In genomic region chr17:71230108-71230709, GRCm38 (mm10) we compare ENCODE assay signal across 9 mouse cellular contexts. TPM values are rescaled to one million over a fixed set of nuclear protein-coding genes. Genes with fewer than 3 reads are reported as not detected.
A peak's percentile ranks its signal among the peaks of the same experiment; 100 is the strongest.
DNase-seq lines count a peak whose midpoint lies in the region; ATAC-seq and TF ChIP-seq lines count a peak whose summit lies in the region.
"Had no signal": no experiment of that assay in that cellular context is flagged by ENCODE, and none has a peak within 500 bp of the region (broad histone marks: within the 10 kb centered on the region; RNA-seq: fewer than 3 reads in every experiment).

No protein-coding gene starts in this region.

- no peaks in the 10 kb centered on the region for H3K9me3 ChIP-seq in intestine, postnatal 0 days (ENCODE audit: control insufficient read depth)
- H3K9me3 ChIP-seq in intestine, embryonic 16.5 days (ENCODE audit: control insufficient read depth, low read length), result no peaks in the 10 kb centered on the region
- H3K9me3 ChIP-seq in ES-E14 (ENCODE audit: control insufficient read depth, insufficient read depth, low read depth, low read length), result no peaks in the 10 kb centered on the region
- no peaks in the 10 kb centered on the region for H3K9me3 ChIP-seq in embryonic facial prominence, embryonic 11.5 days (replicated peaks; ENCODE audit: control insufficient read depth, low read length)
- no peaks in the 10 kb centered on the region for H3K9me3 ChIP-seq in liver, postnatal 0 days (ENCODE audit: low read length)

- in situ Hi-C loops in ES-E14 (cut with MboI; ENCODE audit: low sequenced_read_pairs in 2 of 2, unreplicated experiment in 2 of 2), result no loop called here

- H3K4me2 ChIP-seq in intestine, postnatal 0 days (replicated peaks; ENCODE audit: low read depth), result no peak overlapping the region
- H3K4me2 ChIP-seq in intestine, embryonic 16.5 days (ENCODE audit: low read depth, low read length), result no peak overlapping the region
- H3K4me2 ChIP-seq in embryonic facial prominence, embryonic 11.5 days (ENCODE audit: low read depth, low read length), result no peak overlapping the region
- no peak overlapping the region for H3K4me2 ChIP-seq in liver, postnatal 0 days (ENCODE audit: low read depth, low read length)

- no peak overlapping the region for H3K9ac ChIP-seq in intestine, postnatal 0 days (ENCODE audit: low read depth, low read length)
- H3K9ac ChIP-seq in intestine, embryonic 16.5 days (ENCODE audit: low read depth, low read length), result no peak overlapping the region
- H3K9ac ChIP-seq in ES-E14 (ENCODE audit: insufficient read depth, low read depth, low read length, poor library complexity, severe bottlenecking), result no peak overlapping the region
- 0 out of 2 replicates have a peak overlapping the region, but pooled peaks have one; percentile 9 for H3K9ac ChIP-seq in embryonic facial prominence, embryonic 11.5 days (replicated peaks; ENCODE audit: low read length)
- H3K9ac ChIP-seq in liver, postnatal 0 days (replicated peaks), result no peak overlapping the region

- no peak for DNase-seq in ES-E14 (ENCODE audit: low read depth, low spot score)
- DNase-seq in embryonic facial prominence, embryonic 11.5 days (ENCODE audit: low spot score), result peak; percentile 53
- DNase-seq in liver, postnatal 0 days, result no peak
- DNase-seq in layer of hippocampus, adult 9-10 months (ENCODE audit: low spot score), result no peak
- no peak for DNase-seq in cerebellum, adult 2 months
- no peak for DNase-seq in urinary bladder, postnatal 10 days (ENCODE audit: low spot score)
- DNase-seq: right cerebral cortex, postnatal 25 days had no signal

- 66% methylated on average over 9 of the region's 9 CpGs for WGBS in intestine, postnatal 0 days
- 72% methylated on average over 9 of the region's 9 CpGs for WGBS in intestine, embryonic 16.5 days
- 59% methylated on average over 9 of the region's 9 CpGs for WGBS in embryonic facial prominence, embryonic 11.5 days
- 75% methylated on average over 9 of the region's 9 CpGs for WGBS in liver, postnatal 0 days (ENCODE audit: insufficient replicate concordance)
- WGBS in cerebellum, adult 2 months, result 79% methylated on average over 9 of the region's 9 CpGs

- TF ChIP-seq EP300 in liver, postnatal 0 days (IDR thresholded peaks at IDR 0.05; ENCODE audit: low read depth), result no peak

- no peaks in the 10 kb centered on the region for H3K27me3 ChIP-seq in intestine, postnatal 0 days (replicated peaks; ENCODE audit: control insufficient read depth, insufficient read depth, low read length)
- H3K27me3 ChIP-seq in intestine, embryonic 16.5 days (replicated peaks; ENCODE audit: control insufficient read depth, insufficient read depth, low read length), result no peaks in the 10 kb centered on the region
- no peaks in the 10 kb centered on the region for H3K27me3 ChIP-seq in embryonic facial prominence, embryonic 11.5 days (ENCODE audit: control insufficient read depth, insufficient read depth, low read length)
- H3K27me3 ChIP-seq in liver, postnatal 0 days (ENCODE audit: insufficient read depth, low read length), result no peaks in the 10 kb centered on the region
- no peaks in the 10 kb centered on the region for H3K27me3 ChIP-seq in cerebellum, adult 2 months (ENCODE audit: control insufficient read depth, insufficient read depth, low read length)

- no peak overlapping the region for H3K4me3 ChIP-seq in intestine, postnatal 0 days (ENCODE audit: low read depth, low read length)
- no peak overlapping the region for H3K4me3 ChIP-seq in intestine, embryonic 16.5 days (ENCODE audit: low read length)
- no peak overlapping the region for H3K4me3 ChIP-seq in ES-E14 (ENCODE audit: insufficient read depth in 1 of 2, low read depth in 1 of 2, low read length in 2 of 2, poor library complexity in 1 of 2, severe bottlenecking in 1 of 2)
- no peak overlapping the region for H3K4me3 ChIP-seq in embryonic facial prominence, embryonic 11.5 days (ENCODE audit: low read depth, low read length)
- H3K4me3 ChIP-seq in liver, postnatal 0 days (ENCODE audit: low read depth, low read length), result no peak overlapping the region
- H3K4me3 ChIP-seq in cerebellum, adult 2 months (replicated peaks; ENCODE audit: insufficient read depth, low read depth, low read length), result no peak overlapping the region

- TF ChIP-seq CTCF in intestine, postnatal 0 days (IDR thresholded peaks at IDR 0.05; ENCODE audit: low read depth), result peak; percentile 56
- TF ChIP-seq CTCF in liver, postnatal 0 days (IDR thresholded peaks at IDR 0.05; ENCODE audit: low read depth), result peak; percentile 52
- no peak for TF ChIP-seq CTCF in cerebellum, adult 2 months (IDR thresholded peaks at IDR 0.05; ENCODE audit: borderline replicate concordance, insufficient read depth, low read depth, low read length)

- no peak for TF ChIP-seq POLR2A in cerebellum, adult 2 months (IDR thresholded peaks at IDR 0.05; ENCODE audit: borderline replicate concordance, insufficient read depth, low read length)

- H3K27ac ChIP-seq in intestine, postnatal 0 days (ENCODE audit: low read depth, low read length), result no peak overlapping the region
- no peak overlapping the region for H3K27ac ChIP-seq in intestine, embryonic 16.5 days (ENCODE audit: low read length)
- peak overlapping the region; percentile 40; the same call in 1 of the 2 replicates for H3K27ac ChIP-seq in ES-E14 (ENCODE audit: insufficient read depth, low read depth, low read length, poor library complexity, severe bottlenecking)
- H3K27ac ChIP-seq in embryonic facial prominence, embryonic 11.5 days (replicated peaks; ENCODE audit: low read depth, low read length), result no peak overlapping the region
- no peak overlapping the region for H3K27ac ChIP-seq in liver, postnatal 0 days (ENCODE audit: low read depth)
- no peak overlapping the region for H3K27ac ChIP-seq in cerebellum, adult 2 months (ENCODE audit: insufficient read depth, low read length)

- no peak for ATAC-seq in intestine, postnatal 0 days
- ATAC-seq in intestine, embryonic 16.5 days, result no peak
- ATAC-seq in embryonic facial prominence, embryonic 11.5 days (replicated peaks; ENCODE audit: insufficient number of reproducible peaks, low FRiP score, low TSS enrichment, low read depth), result no peak
- no peak for ATAC-seq in liver, postnatal 0 days

- peaks cover 43% of the 10 kb centered on the region for H3K36me3 ChIP-seq in intestine, postnatal 0 days (ENCODE audit: control insufficient read depth, insufficient read depth)
- peaks cover 4% of the 10 kb centered on the region; the same call in 1 of the 2 replicates for H3K36me3 ChIP-seq in intestine, embryonic 16.5 days (ENCODE audit: control insufficient read depth, insufficient read depth, low read length)
- no peaks in the 10 kb centered on the region for H3K36me3 ChIP-seq in ES-E14 (ENCODE audit: control insufficient read depth, insufficient read depth, low read length, poor library complexity, severe bottlenecking)
- H3K36me3 ChIP-seq in embryonic facial prominence, embryonic 11.5 days (replicated peaks; ENCODE audit: control insufficient read depth, insufficient read depth, low read depth, low read length), result peaks cover 3% of the 10 kb centered on the region
- H3K36me3 ChIP-seq in liver, postnatal 0 days (replicated peaks; ENCODE audit: insufficient read depth, low read length), result peaks cover 82% of the 10 kb centered on the region

- H3K4me1 ChIP-seq in intestine, postnatal 0 days (replicated peaks; ENCODE audit: control insufficient read depth, insufficient read depth, low read length), result no peaks in the 10 kb centered on the region
- H3K4me1 ChIP-seq in intestine, embryonic 16.5 days (ENCODE audit: control insufficient read depth, insufficient read depth, low read length), result no peaks in the 10 kb centered on the region
- H3K4me1 ChIP-seq in ES-E14 (ENCODE audit: control insufficient read depth in 2 of 2, insufficient read depth in 2 of 2, low read length in 2 of 2, poor library complexity in 1 of 2), result no peaks in the 10 kb centered on the region
- H3K4me1 ChIP-seq in embryonic facial prominence, embryonic 11.5 days (ENCODE audit: control insufficient read depth, insufficient read depth, low read length), result no peaks in the 10 kb centered on the region
- H3K4me1 ChIP-seq in liver, postnatal 0 days (ENCODE audit: insufficient read depth), result no peaks in the 10 kb centered on the region
- H3K4me1 ChIP-seq in cerebellum, adult 2 months (ENCODE audit: control insufficient read depth, insufficient read depth, low read length), result no peaks in the 10 kb centered on the region

TF ChIP-seq in ES-E14, 5 proteins besides CTCF, POLR2A, EP300 and RAD21:
- TF ChIP-seq HCFC1 (IDR thresholded peaks at IDR 0.05; ENCODE audit: borderline replicate concordance, insufficient read depth, low read length), result no peak
- TF ChIP-seq ZNF384 (IDR thresholded peaks at IDR 0.05; ENCODE audit: low read depth, low read length), result no peak
- no peak for TF ChIP-seq MAFK (IDR thresholded peaks at IDR 0.05; ENCODE audit: insufficient read depth, low read depth, low read length)
- no peak for TF ChIP-seq CHD2 (IDR thresholded peaks at IDR 0.05; ENCODE audit: low read depth, low read length)
- no peak for TF ChIP-seq ZC3H11A (IDR thresholded peaks at IDR 0.05; ENCODE audit: borderline replicate concordance, low read depth, low read length)
TF ChIP-seq in ES-E14: peak in this region for 0.

RNA-seq across cellular contexts. Expression of gene Lpin2, which starts 47.8 kb away (rescaled TPM):
- polyA plus RNA-seq in intestine, postnatal 0 days (2015; fragmentation: Nextera tagmentation; extraction: Ambion mirVana), result 22.2 and 24.8 TPM in 2 replicates
- 19.2 and 22.7 TPM in 2 replicates for polyA plus RNA-seq in intestine, embryonic 16.5 days (2015; fragmentation: Nextera tagmentation; extraction: Ambion mirVana)
- 11.3 and 12.6 TPM in 2 replicates for total RNA-seq in ES-E14 (2012; rRNA removed)
- polyA plus RNA-seq in embryonic facial prominence, embryonic 11.5 days (2014; fragmentation: Nextera tagmentation; extraction: Ambion mirVana), result 46.3 and 49.4 TPM in 2 replicates
- 34.0 and 44.5 TPM in 2 replicates for polyA plus RNA-seq in liver, postnatal 0 days (2015; fragmentation: Nextera tagmentation; extraction: Ambion mirVana)
- 30.2 and 31.5 TPM in 2 replicates for polyA plus RNA-seq in cerebellum, adult 2 months (2012; rRNA removed)
